Comparison of ENCODE assay signal across 16 mouse cellular contexts in genomic region chr13:113499079-113499710, GRCm38 (mm10).
A peak's percentile ranks its signal among the peaks of the same experiment; 100 is the strongest.
DNase-seq lines count a peak whose midpoint lies in the region; ATAC-seq and TF ChIP-seq lines count a peak whose summit lies in the region.
"Had no signal": no experiment of that assay in that cellular context is flagged by ENCODE, and none has a peak within 500 bp of the region (broad histone marks: within the 10 kb centered on the region; RNA-seq: fewer than 3 reads in every experiment).

No protein-coding gene starts in this region.

- peaks cover 9% of the 10 kb centered on the region; the same call in 1 of the 2 replicates for H3K4me1 ChIP-seq in heart, embryonic 12.5 days (replicated peaks)
- 0 out of 2 replicates have a peak, but pooled peaks cover 3% of the 10 kb centered on the region for H3K4me1 ChIP-seq in lung, embryonic 14.5 days (ENCODE audit: insufficient read depth)
- H3K4me1 ChIP-seq in lung, adult 2 months (ENCODE audit: control insufficient read depth, insufficient read depth, low read length) = peaks cover 6% of the 10 kb centered on the region
- H3K4me1 ChIP-seq in limb, embryonic 15.5 days = peaks cover 17% of the 10 kb centered on the region
- no peaks in the 10 kb centered on the region for H3K4me1 ChIP-seq in hindbrain, postnatal 0 days (ENCODE audit: insufficient read depth, low read length)
- H3K4me1 ChIP-seq: forebrain, embryonic 12.5 days; megakaryocyte, embryonic 14.5 days had no signal

- H3K4me3 ChIP-seq in heart, embryonic 12.5 days = no peak overlapping the region
- H3K4me3 ChIP-seq in lung, embryonic 14.5 days (ENCODE audit: low read depth, low read length) = no peak overlapping the region
- H3K4me3 ChIP-seq in lung, adult 2 months (replicated peaks; ENCODE audit: extremely low read depth, low read depth, low read length) = no peak overlapping the region
- no peak overlapping the region for H3K4me3 ChIP-seq in limb, embryonic 15.5 days
- no peak overlapping the region for H3K4me3 ChIP-seq in hindbrain, postnatal 0 days (ENCODE audit: low read length)
- H3K4me3 ChIP-seq: embryonic facial prominence, embryonic 12.5 days; forebrain, embryonic 12.5 days; megakaryocyte, embryonic 14.5 days had no signal

- H3K27me3 ChIP-seq in heart, embryonic 12.5 days (replicated peaks) = no peaks in the 10 kb centered on the region
- H3K27me3 ChIP-seq in lung, embryonic 14.5 days (ENCODE audit: insufficient read depth, low read length) = no peaks in the 10 kb centered on the region
- H3K27me3 ChIP-seq in limb, embryonic 15.5 days = no peaks in the 10 kb centered on the region
- no peaks in the 10 kb centered on the region for H3K27me3 ChIP-seq in hindbrain, postnatal 0 days (ENCODE audit: insufficient read depth, low read length)
- H3K27me3 ChIP-seq: embryonic facial prominence, embryonic 12.5 days; forebrain, embryonic 12.5 days; megakaryocyte, embryonic 14.5 days had no signal

- no peak overlapping the region for H3K4me2 ChIP-seq in heart, embryonic 12.5 days
- H3K4me2 ChIP-seq in lung, embryonic 14.5 days = no peak overlapping the region
- H3K4me2 ChIP-seq in limb, embryonic 15.5 days = no peak overlapping the region
- H3K4me2 ChIP-seq in hindbrain, postnatal 0 days (ENCODE audit: low read depth, low read length) = no peak overlapping the region
- H3K4me2 ChIP-seq: embryonic facial prominence, embryonic 12.5 days; forebrain, embryonic 12.5 days had no signal

- no peaks in the 10 kb centered on the region for H3K9me3 ChIP-seq in heart, embryonic 12.5 days (replicated peaks)
- no peaks in the 10 kb centered on the region for H3K9me3 ChIP-seq in lung, embryonic 14.5 days (ENCODE audit: low read depth, low read length)
- H3K9me3 ChIP-seq in limb, embryonic 15.5 days = no peaks in the 10 kb centered on the region
- no peaks in the 10 kb centered on the region for H3K9me3 ChIP-seq in hindbrain, postnatal 0 days (ENCODE audit: low read length)
- H3K9me3 ChIP-seq: embryonic facial prominence, embryonic 12.5 days; forebrain, embryonic 12.5 days had no signal

- H3K36me3 ChIP-seq in heart, embryonic 12.5 days = no peaks in the 10 kb centered on the region
- H3K36me3 ChIP-seq in lung, embryonic 14.5 days (ENCODE audit: insufficient read depth) = no peaks in the 10 kb centered on the region
- no peaks in the 10 kb centered on the region for H3K36me3 ChIP-seq in limb, embryonic 15.5 days
- H3K36me3 ChIP-seq in hindbrain, postnatal 0 days (ENCODE audit: insufficient read depth, low read length) = no peaks in the 10 kb centered on the region
- H3K36me3 ChIP-seq: embryonic facial prominence, embryonic 12.5 days; forebrain, embryonic 12.5 days had no signal

- no peak for TF ChIP-seq POLR2A in lung, adult 2 months (IDR thresholded peaks at IDR 0.05; ENCODE audit: borderline replicate concordance, extremely low read depth, low read depth, low read length)

- no peak overlapping the region for H3K27ac ChIP-seq in heart, embryonic 12.5 days (ENCODE audit: poor library complexity, severe bottlenecking)
- H3K27ac ChIP-seq in lung, embryonic 14.5 days (ENCODE audit: low read depth) = 0 out of 2 replicates have a peak overlapping the region, but pooled peaks have one; percentile 24
- H3K27ac ChIP-seq in limb, embryonic 15.5 days = peak overlapping the region; percentile 44
- H3K27ac ChIP-seq in hindbrain, postnatal 0 days = no peak overlapping the region
- H3K27ac ChIP-seq: embryonic facial prominence, embryonic 12.5 days; forebrain, embryonic 12.5 days; liver, embryonic 14.5 days had no signal

- no peak overlapping the region for H3K9ac ChIP-seq in heart, embryonic 12.5 days
- H3K9ac ChIP-seq in lung, embryonic 14.5 days = no peak overlapping the region
- no peak overlapping the region for H3K9ac ChIP-seq in limb, embryonic 15.5 days
- no peak overlapping the region for H3K9ac ChIP-seq in hindbrain, postnatal 0 days (replicated peaks; ENCODE audit: low read length)
- H3K9ac ChIP-seq: embryonic facial prominence, embryonic 12.5 days; forebrain, embryonic 12.5 days; liver, embryonic 14.5 days had no signal

- ATAC-seq in heart, embryonic 12.5 days (ENCODE audit: insufficient number of reproducible peaks, low FRiP score) = no peak
- ATAC-seq in lung, embryonic 14.5 days (ENCODE audit: insufficient read depth) = no peak
- no peak for ATAC-seq in limb, embryonic 15.5 days (ENCODE audit: insufficient number of reproducible peaks, low FRiP score, low TSS enrichment, low read depth)
- no peak for ATAC-seq in hindbrain, postnatal 0 days

- DNase-seq in heart, adult 18-20 months = peak; percentile 53 to 74
- no peak for DNase-seq in lung, embryonic 14.5 days
- no peak for DNase-seq in lung, adult 2 months
- peak; percentile 21 to 57 for DNase-seq in gastrocnemius, adult 8-10 months (ENCODE audit: low spot score in 2 of 2)
- no peak for DNase-seq in retina, embryonic 14.5 days (ENCODE audit: low spot score)
- no peak for DNase-seq in hindbrain, postnatal 0 days (ENCODE audit: low spot score)
- DNase-seq: adrenal gland, postnatal 36 days; cerebellum, adult 11 months; cerebellum, postnatal 36 days; thymus, adult 18-20 months had no signal

- 86% methylated on average over 6 of the region's 6 CpGs for WGBS in heart, embryonic 12.5 days
- WGBS in lung, embryonic 14.5 days = 62% methylated on average over 6 of the region's 6 CpGs
- 59% methylated on average over 6 of the region's 6 CpGs for WGBS in lung, adult 2 months
- 52% methylated on average over 6 of the region's 6 CpGs for WGBS in limb, embryonic 15.5 days
- 84% methylated on average over 6 of the region's 6 CpGs for WGBS in hindbrain, postnatal 0 days

- no peak for TF ChIP-seq CTCF in lung, embryonic 14.5 days (IDR thresholded peaks at IDR 0.05; ENCODE audit: low read depth)
- TF ChIP-seq CTCF in lung, adult 2 months (IDR thresholded peaks at IDR 0.05; ENCODE audit: insufficient read depth, low read length) = no peak
- TF ChIP-seq CTCF in hindbrain, postnatal 0 days (IDR thresholded peaks at IDR 0.05; ENCODE audit: low read depth) = no peak

Comparison
In these comparisons a context has a peak if more than half of its experiments do, and no peak if none do; other contexts are left out.
1. DNase-seq: peak in heart, adult 18-20 months (2 of 2) and gastrocnemius, adult 8-10 months (2 of 2); none in lung, embryonic 14.5 days (single experiment), lung, adult 2 months (single experiment), retina, embryonic 14.5 days (single experiment) and hindbrain, postnatal 0 days (single experiment).
2. H3K27ac ChIP-seq: peak in lung, embryonic 14.5 days (single experiment) and limb, embryonic 15.5 days (single experiment); none in heart, embryonic 12.5 days (single experiment) and hindbrain, postnatal 0 days (single experiment).